Mouse (Mus musculus): ENCODE measurements around the gene Pex5l. TPM values are rescaled to one million over a fixed set of nuclear protein-coding genes. Genes with fewer than 3 reads are reported as not detected.

The Pex5l gene
- total and polyA plus RNA-seq, 3 experiments: not detected

DNA sequence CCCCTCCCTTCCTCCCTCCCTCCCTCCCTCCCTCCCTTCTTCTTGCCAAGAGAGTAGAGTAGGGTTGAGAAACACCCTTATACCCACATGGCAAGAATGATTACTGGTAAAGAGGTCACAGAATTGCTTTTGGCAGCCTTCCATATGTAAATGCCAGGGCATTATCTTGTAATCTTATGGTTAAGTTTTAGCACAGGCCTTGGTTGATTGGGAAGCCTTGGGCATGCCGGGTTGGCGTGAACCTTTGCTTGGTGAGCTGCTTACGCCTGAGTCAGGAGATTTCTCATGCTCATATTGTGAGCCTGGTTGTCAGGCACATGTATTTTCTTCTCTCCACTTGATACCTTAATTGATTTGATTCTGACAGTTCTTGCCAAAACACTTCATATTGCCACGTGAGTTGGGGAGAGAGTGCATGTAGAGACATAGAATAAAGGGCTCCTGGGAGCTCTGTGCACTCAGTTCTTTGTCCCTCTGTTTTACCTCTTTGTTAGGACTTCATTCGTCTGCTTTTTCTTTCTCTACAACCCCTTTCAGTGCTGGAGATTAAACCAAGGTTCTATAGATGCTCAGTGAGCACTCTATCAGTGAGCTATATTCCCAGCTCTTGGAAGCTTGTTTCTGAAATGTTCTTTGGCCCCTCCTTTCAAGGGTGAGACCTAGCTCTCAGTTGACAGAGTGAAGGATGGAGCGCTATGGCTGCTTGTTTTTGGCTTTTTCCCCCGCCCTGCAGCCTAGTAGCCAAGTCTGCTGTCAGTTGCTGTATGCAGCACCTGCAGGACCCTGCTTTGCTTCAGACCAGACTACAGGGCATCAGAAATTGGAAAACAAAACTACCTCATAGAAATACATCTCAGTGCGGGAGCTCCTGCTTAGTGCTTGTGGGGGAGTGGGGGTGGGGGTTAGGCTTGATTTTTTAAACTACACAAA lies 236.9 kb downstream of the Pex5l start:
- TF ChIP-seq POLR2AphosphoS2 (IDR thresholded peaks at IDR 0.05; ENCODE audit: low read length): no peak
- no peak for TF ChIP-seq EP300 (IDR thresholded peaks at IDR 0.05; ENCODE audit: low read depth in 1 of 2, low read length in 2 of 2)
- no peak for TF ChIP-seq JUND (IDR thresholded peaks at IDR 0.05; ENCODE audit: low read depth, low read length)
- TF ChIP-seq CHD2 (IDR thresholded peaks at IDR 0.05; ENCODE audit: low read length): no peak
- TF ChIP-seq TCF12 (IDR thresholded peaks at IDR 0.05; ENCODE audit: low read depth, low read length): no peak
- no peak for TF ChIP-seq SMC3 (IDR thresholded peaks at IDR 0.05; ENCODE audit: low read depth, low read length)
- no peak for TF ChIP-seq USF1 (IDR thresholded peaks at IDR 0.05; ENCODE audit: low read depth, low read length)
- no peak for TF ChIP-seq CTCF (IDR thresholded peaks at IDR 0.05 in 2 of 3, conservative IDR thresholded peaks at IDR 0.05 in 1 of 3; ENCODE audit: control insufficient read depth in 1 of 3, insufficient read depth in 1 of 3, low read depth in 2 of 3, low read length in 3 of 3, poor library complexity in 1 of 3, severe bottlenecking in 1 of 3)
- no peak for TF ChIP-seq MEF2A (IDR thresholded peaks at IDR 0.05; ENCODE audit: extremely low read depth, insufficient replicate concordance, low read depth, low read length, poor library complexity, severe bottlenecking)
- no peak for TF ChIP-seq POLR2A (IDR thresholded peaks at IDR 0.05; ENCODE audit: control insufficient read depth in 1 of 2, insufficient read depth in 1 of 2, low read depth in 1 of 2, low read length in 2 of 2, poor library complexity in 1 of 2)
- TF ChIP-seq MAFK (IDR thresholded peaks at IDR 0.05; ENCODE audit: borderline replicate concordance, low read depth, low read length): no peak
- TF ChIP-seq TAL1 (IDR thresholded peaks at IDR 0.05; ENCODE audit: low read length): no peak
- TF ChIP-seq ZMIZ1 (IDR thresholded peaks at IDR 0.05; ENCODE audit: low read depth, low read length): no peak
- no peak for TF ChIP-seq CHD1 (IDR thresholded peaks at IDR 0.05; ENCODE audit: low read depth, low read length)
- TF ChIP-seq GABPA (IDR thresholded peaks at IDR 0.05; ENCODE audit: low read depth, low read length): no peak
- no peak for TF ChIP-seq ZKSCAN1 (IDR thresholded peaks at IDR 0.05; ENCODE audit: low read depth, low read length)
- TF ChIP-seq MAX (IDR thresholded peaks at IDR 0.05; ENCODE audit: low read length): no peak
- Histone ChIP-seq H3K79me2 (ENCODE audit: control insufficient read depth, insufficient read depth, low read length, poor library complexity) (no peaks in the 10 kb centered on the region), H3K27me3 (ENCODE audit: control insufficient read depth in 1 of 2, insufficient read depth in 2 of 2, low read length in 2 of 2) (no peaks in the 10 kb centered on the region), H3K27ac (ENCODE audit: control insufficient read depth, low read depth, low read length) (no peak overlapping the region), H3K9ac (ENCODE audit: control insufficient read depth, low read depth, low read length, poor library complexity, severe bottlenecking) (no peak overlapping the region), H3K4me3 (ENCODE audit: control insufficient read depth in 1 of 2, insufficient read depth in 1 of 2, low read depth in 2 of 2, low read length in 2 of 2) (no peak overlapping the region), H3K36me3 (ENCODE audit: control insufficient read depth in 1 of 2, insufficient read depth in 2 of 2, low read length in 2 of 2) (no peaks in the 10 kb centered on the region), H3K4me1 (ENCODE audit: control insufficient read depth in 1 of 2, insufficient read depth in 2 of 2, low read length in 2 of 2) (no peaks in the 10 kb centered on the region), H3K9me3 (replicated peaks; ENCODE audit: insufficient read depth, low read length) (no peaks in the 10 kb centered on the region)
- DNase-seq (ENCODE audit: low read depth, low spot score): no peak

DNA sequence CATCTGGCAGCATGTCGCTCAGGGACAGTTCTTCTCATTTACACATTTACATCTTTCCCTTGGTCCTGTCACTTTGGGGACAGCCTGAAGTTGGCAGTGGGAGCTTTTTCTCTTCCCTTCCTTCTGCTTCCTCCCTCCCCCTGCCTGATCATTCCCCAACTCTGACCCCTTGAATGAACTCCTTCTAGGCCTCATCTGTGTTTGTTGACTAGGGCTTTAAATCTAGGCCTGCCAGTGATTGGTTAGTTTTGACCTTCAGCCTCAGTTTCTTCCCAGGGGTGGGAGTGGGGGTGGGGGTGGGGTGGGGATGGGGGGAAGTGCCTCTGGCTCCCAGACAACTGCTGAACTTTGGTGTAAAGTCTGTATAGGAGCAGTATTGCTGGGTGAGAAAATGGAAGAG lies 238.4 kb downstream of the Pex5l start:
- H3K9me3 ChIP-seq (replicated peaks; ENCODE audit: insufficient read depth, low read length): no peaks in the 10 kb centered on the region
- H3K27ac ChIP-seq (ENCODE audit: control insufficient read depth, low read depth, low read length): no peak overlapping the region
- H3K27me3 ChIP-seq (ENCODE audit: control insufficient read depth in 1 of 2, insufficient read depth in 2 of 2, low read length in 2 of 2): no peaks in the 10 kb centered on the region
- no peaks in the 10 kb centered on the region for H3K79me2 ChIP-seq (ENCODE audit: control insufficient read depth, insufficient read depth, low read length, poor library complexity)
- DNase-seq (ENCODE audit: low read depth, low spot score): no peak
- no peaks in the 10 kb centered on the region for H3K4me1 ChIP-seq (ENCODE audit: control insufficient read depth in 1 of 2, insufficient read depth in 2 of 2, low read length in 2 of 2)
- no peaks in the 10 kb centered on the region for H3K36me3 ChIP-seq (ENCODE audit: control insufficient read depth in 1 of 2, insufficient read depth in 2 of 2, low read length in 2 of 2)
- H3K9ac ChIP-seq (ENCODE audit: control insufficient read depth, low read depth, low read length, poor library complexity, severe bottlenecking): no peak overlapping the region
- TF ChIP-seq MAZ (IDR thresholded peaks at IDR 0.05; ENCODE audit: low read depth, low read length) (no peak), HCFC1 (IDR thresholded peaks at IDR 0.05; ENCODE audit: low read depth, low read length) (no peak), SIN3A (IDR thresholded peaks at IDR 0.05; ENCODE audit: low read length) (no peak), UBTF (IDR thresholded peaks at IDR 0.05; ENCODE audit: borderline replicate concordance, insufficient read depth, low read depth, low read length) (no peak), CTCF (IDR thresholded peaks at IDR 0.05 in 2 of 3, conservative IDR thresholded peaks at IDR 0.05 in 1 of 3; ENCODE audit: control insufficient read depth in 1 of 3, insufficient read depth in 1 of 3, low read depth in 2 of 3, low read length in 3 of 3, poor library complexity in 1 of 3, severe bottlenecking in 1 of 3) (no peak)
- no peak overlapping the region for H3K4me3 ChIP-seq (ENCODE audit: control insufficient read depth in 1 of 2, insufficient read depth in 1 of 2, low read depth in 2 of 2, low read length in 2 of 2)
